ENCODE assay signal across 8 mouse cellular contexts in the genomic region with DNA sequence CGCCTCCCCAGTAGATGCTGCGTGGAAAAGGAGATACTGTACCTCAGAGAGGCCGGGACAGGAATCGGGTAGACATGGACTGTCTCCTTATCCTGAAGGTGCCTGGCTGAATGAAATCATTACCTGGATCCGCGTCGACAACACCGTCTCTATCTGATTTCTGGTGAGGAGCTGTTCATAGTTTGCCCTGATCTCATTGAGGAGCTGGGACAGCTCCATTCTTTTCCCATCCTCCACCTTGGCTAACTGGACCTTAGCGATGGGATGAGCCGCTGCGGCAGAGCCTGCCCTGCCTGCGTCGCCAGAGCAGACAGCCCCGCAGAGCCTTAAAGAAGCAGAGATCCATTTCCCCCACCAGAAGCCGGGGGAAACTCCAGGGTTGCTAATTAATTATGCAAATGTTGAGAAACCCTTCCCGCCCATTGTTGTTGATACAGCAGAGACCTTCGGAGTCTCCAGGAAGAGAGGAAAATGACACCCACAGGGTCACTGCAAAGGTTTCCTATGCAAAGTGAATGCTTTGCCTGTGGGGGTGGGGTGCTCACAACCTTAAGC. TPM values are rescaled to one million over a fixed set of nuclear protein-coding genes. Genes with fewer than 3 reads are reported as not detected.
A peak's percentile ranks its signal among the peaks of the same experiment; 100 is the strongest.
DNase-seq lines count a peak whose midpoint lies in the region; ATAC-seq and TF ChIP-seq lines count a peak whose summit lies in the region.

A gene (minus strand): TSS at position 266 of the 555 bp plus-strand sequence.

- peak within 1 kb of the TSS; percentile 16 for H3K9ac ChIP-seq in heart, embryonic 12.5 days
- H3K9ac ChIP-seq in kidney, postnatal 0 days (ENCODE audit: low read depth, low read length): peak within 1 kb of the TSS; percentile 23; the same call in 1 of the 2 replicates
- no peak within 1 kb of the TSS; the same call in 1 of the 2 replicates for H3K9ac ChIP-seq in liver, embryonic 11.5 days (ENCODE audit: low read depth, low read length)

- ATAC-seq in heart, embryonic 12.5 days (ENCODE audit: insufficient number of reproducible peaks, low FRiP score): no peak
- ATAC-seq in kidney, postnatal 0 days (replicated peaks; ENCODE audit: low FRiP score, low read depth): no peak; the same call in 1 of the 2 replicates
- ATAC-seq in liver, embryonic 11.5 days (replicated peaks; ENCODE audit: low FRiP score): no peak

- H3K27ac ChIP-seq in heart, embryonic 12.5 days (ENCODE audit: poor library complexity, severe bottlenecking): 0 out of 2 replicates have a peak within 1 kb of the TSS, but pooled peaks have one; percentile 18
- no peak within 1 kb of the TSS for H3K27ac ChIP-seq in kidney, postnatal 0 days
- H3K27ac ChIP-seq in liver, embryonic 11.5 days (ENCODE audit: low read depth, low read length): no peak within 1 kb of the TSS

- H3K36me3 ChIP-seq in heart, embryonic 12.5 days: no peaks in the 10 kb centered on the region
- no peaks in the 10 kb centered on the region for H3K36me3 ChIP-seq in kidney, postnatal 0 days (ENCODE audit: insufficient read depth, low read length)
- no peaks in the 10 kb centered on the region for H3K36me3 ChIP-seq in liver, embryonic 11.5 days (ENCODE audit: control insufficient read depth, insufficient read depth, low read length)

- H3K4me2 ChIP-seq in heart, embryonic 12.5 days: peak within 1 kb of the TSS; percentile 80
- peak within 1 kb of the TSS; percentile 59 for H3K4me2 ChIP-seq in kidney, postnatal 0 days (ENCODE audit: low read length)
- peak within 1 kb of the TSS; percentile 63 for H3K4me2 ChIP-seq in liver, embryonic 11.5 days

- H3K4me3 ChIP-seq in heart, embryonic 12.5 days: peak within 1 kb of the TSS; percentile 43
- peak within 1 kb of the TSS; percentile 24 for H3K4me3 ChIP-seq in kidney, postnatal 0 days (replicated peaks; ENCODE audit: low read depth, low read length)
- peak within 1 kb of the TSS; percentile 29 for H3K4me3 ChIP-seq in liver, embryonic 11.5 days (ENCODE audit: low read depth, low read length)

- peaks cover 6% of the 10 kb centered on the region for H3K4me1 ChIP-seq in heart, embryonic 12.5 days (replicated peaks)
- 0 out of 2 replicates have a peak, but pooled peaks cover 7% of the 10 kb centered on the region for H3K4me1 ChIP-seq in kidney, postnatal 0 days (replicated peaks; ENCODE audit: insufficient read depth, low read length)
- H3K4me1 ChIP-seq in liver, embryonic 11.5 days (replicated peaks; ENCODE audit: control insufficient read depth, insufficient read depth, low read length): peaks cover 5% of the 10 kb centered on the region; the same call in 1 of the 2 replicates

- WGBS in heart, embryonic 12.5 days: 2% methylated on average over 17 of the region's 17 CpGs
- 2% methylated on average over 17 of the region's 17 CpGs for WGBS in kidney, postnatal 0 days
- WGBS in liver, embryonic 11.5 days: 6% methylated on average over 17 of the region's 17 CpGs

- no peaks in the 10 kb centered on the region for H3K27me3 ChIP-seq in heart, embryonic 12.5 days (replicated peaks)
- H3K27me3 ChIP-seq in kidney, postnatal 0 days (ENCODE audit: insufficient read depth, low read length): no peaks in the 10 kb centered on the region
- H3K27me3 ChIP-seq in liver, embryonic 11.5 days (replicated peaks; ENCODE audit: control insufficient read depth, insufficient read depth, low read length): no peaks in the 10 kb centered on the region

- H3K9me3 ChIP-seq in heart, embryonic 12.5 days (replicated peaks): no peaks in the 10 kb centered on the region
- no peaks in the 10 kb centered on the region for H3K9me3 ChIP-seq in kidney, postnatal 0 days (replicated peaks; ENCODE audit: low read length)
- H3K9me3 ChIP-seq in liver, embryonic 11.5 days (ENCODE audit: control insufficient read depth, low read length): no peaks in the 10 kb centered on the region

- peak; percentile 35 for DNase-seq in layer of hippocampus, adult 11-12 months (ENCODE audit: low spot score)
- no peak for DNase-seq in layer of hippocampus, adult 9-10 months (ENCODE audit: low spot score)
- peak; percentile 48 for DNase-seq in embryo, embryonic 10.5 days (ENCODE audit: low spot score)
- DNase-seq in kidney, postnatal 0 days (ENCODE audit: low spot score): peak; percentile 40
- no peak for DNase-seq in liver, embryonic 11.5 days (ENCODE audit: low spot score)
- peak; percentile 53 to 60 for DNase-seq in right cerebral cortex, postnatal 10 days (ENCODE audit: low spot score in 2 of 2)
- no peak for DNase-seq in testis, postnatal 10 days (ENCODE audit: low spot score)

- no peak for TF ChIP-seq CTCF in kidney, postnatal 0 days (IDR thresholded peaks at IDR 0.05; ENCODE audit: low read depth)

RNA-seq across cellular contexts. Expression of the gene that starts here (rescaled TPM):
- polyA plus RNA-seq in heart, embryonic 12.5 days (2016; fragmentation: Nextera tagmentation; extraction: Ambion mirVana): 1.6 TPM in 2 replicates
- polyA plus RNA-seq in kidney, postnatal 0 days (2015; fragmentation: Nextera tagmentation; extraction: Ambion mirVana): 0.29 and 0.33 TPM in 2 replicates
- polyA plus RNA-seq in liver, embryonic 11.5 days (2014; fragmentation: Nextera tagmentation; extraction: Ambion mirVana): 0.14 and 0.61 TPM in 2 replicates

Comparison
In these comparisons a context has a peak if more than half of its experiments do, and no peak if none do; other contexts are left out.
1. DNase-seq: peak in layer of hippocampus, adult 11-12 months (single experiment), embryo, embryonic 10.5 days (single experiment) and right cerebral cortex, postnatal 10 days (2 of 2); none in layer of hippocampus, adult 9-10 months (single experiment), liver, embryonic 11.5 days (single experiment) and testis, postnatal 10 days (single experiment).
2. Peak in DNase-seq, H3K4me3 ChIP-seq, H3K9ac ChIP-seq and H3K4me2 ChIP-seq in kidney, postnatal 0 days; RNA of the gene not detected or under 1 TPM.
3. Peak in every context shown above with its lines, with median percentiles within 50 percentile points of each other: H3K4me2 ChIP-seq and H3K4me3 ChIP-seq.